Mouse (Mus musculus): ENCODE measurements around the gene Kcnab2. TPM values are rescaled to one million over a fixed set of nuclear protein-coding genes. Genes with fewer than 3 reads are reported as not detected.

Kcnab2 gene
- polyA plus RNA-seq, 1 experiment from 2014 or later = 23.6 TPM

DNA sequence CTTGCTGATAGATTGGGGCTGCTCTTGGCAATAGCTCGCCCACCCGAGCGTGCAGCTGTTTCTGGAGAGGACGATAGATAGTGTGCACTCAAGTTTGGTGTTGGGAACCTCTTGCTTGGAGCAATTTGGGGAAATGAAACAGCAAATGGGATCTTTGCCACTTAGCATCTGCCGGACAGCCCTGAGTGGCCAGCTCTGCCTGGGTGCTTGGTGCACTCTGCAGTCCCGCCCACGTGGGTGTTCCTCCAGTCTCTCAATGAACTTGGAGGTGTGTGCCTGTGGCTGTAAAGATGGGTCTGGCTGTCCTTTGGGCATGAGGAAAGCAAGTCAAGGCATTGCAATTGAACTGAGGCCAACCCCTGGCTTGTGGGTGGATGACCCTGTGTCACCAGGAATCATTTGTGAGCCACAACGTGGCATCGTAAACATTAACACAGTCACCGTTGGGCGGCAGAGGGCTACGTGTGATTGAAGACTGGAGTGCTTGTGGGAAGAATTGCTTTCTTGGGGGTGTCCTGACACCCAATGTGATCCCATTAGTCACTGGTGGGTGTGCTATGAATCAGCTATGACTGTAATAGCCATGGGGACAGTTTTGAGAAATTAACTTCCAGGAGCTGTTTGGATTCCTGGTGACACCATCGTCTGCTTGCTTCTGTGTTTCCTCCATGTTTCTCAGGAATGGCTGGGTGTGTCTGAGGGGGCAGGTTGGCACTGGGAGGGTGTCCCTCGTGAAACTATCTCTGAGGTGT is 123.6 kb downstream of the Kcnab2 start:
- no peak overlapping the region for H3K9ac ChIP-seq (replicated peaks; ENCODE audit: low read length)
- ATAC-seq (ENCODE audit: low FRiP score, low TSS enrichment) = no peak
- no peak overlapping the region for H3K4me3 ChIP-seq (replicated peaks; ENCODE audit: low read depth, low read length)
- H3K36me3 ChIP-seq (ENCODE audit: control insufficient read depth, insufficient read depth, low read length) = peaks cover 15% of the 10 kb centered on the region
- WGBS = 84% methylated on average over 14 of the region's 14 CpGs
- H3K4me2 ChIP-seq (ENCODE audit: low read length) = no peak overlapping the region
- peaks cover 29% of the 10 kb centered on the region for H3K4me1 ChIP-seq (ENCODE audit: control insufficient read depth, insufficient read depth, low read length)
- no peak for DNase-seq
- no peaks in the 10 kb centered on the region for H3K27me3 ChIP-seq (ENCODE audit: control insufficient read depth, insufficient read depth, low read length)
- H3K27ac ChIP-seq (replicated peaks; ENCODE audit: low read depth, low read length) = no peak overlapping the region
- no peaks in the 10 kb centered on the region for H3K9me3 ChIP-seq (ENCODE audit: control insufficient read depth, low read length)

DNA sequence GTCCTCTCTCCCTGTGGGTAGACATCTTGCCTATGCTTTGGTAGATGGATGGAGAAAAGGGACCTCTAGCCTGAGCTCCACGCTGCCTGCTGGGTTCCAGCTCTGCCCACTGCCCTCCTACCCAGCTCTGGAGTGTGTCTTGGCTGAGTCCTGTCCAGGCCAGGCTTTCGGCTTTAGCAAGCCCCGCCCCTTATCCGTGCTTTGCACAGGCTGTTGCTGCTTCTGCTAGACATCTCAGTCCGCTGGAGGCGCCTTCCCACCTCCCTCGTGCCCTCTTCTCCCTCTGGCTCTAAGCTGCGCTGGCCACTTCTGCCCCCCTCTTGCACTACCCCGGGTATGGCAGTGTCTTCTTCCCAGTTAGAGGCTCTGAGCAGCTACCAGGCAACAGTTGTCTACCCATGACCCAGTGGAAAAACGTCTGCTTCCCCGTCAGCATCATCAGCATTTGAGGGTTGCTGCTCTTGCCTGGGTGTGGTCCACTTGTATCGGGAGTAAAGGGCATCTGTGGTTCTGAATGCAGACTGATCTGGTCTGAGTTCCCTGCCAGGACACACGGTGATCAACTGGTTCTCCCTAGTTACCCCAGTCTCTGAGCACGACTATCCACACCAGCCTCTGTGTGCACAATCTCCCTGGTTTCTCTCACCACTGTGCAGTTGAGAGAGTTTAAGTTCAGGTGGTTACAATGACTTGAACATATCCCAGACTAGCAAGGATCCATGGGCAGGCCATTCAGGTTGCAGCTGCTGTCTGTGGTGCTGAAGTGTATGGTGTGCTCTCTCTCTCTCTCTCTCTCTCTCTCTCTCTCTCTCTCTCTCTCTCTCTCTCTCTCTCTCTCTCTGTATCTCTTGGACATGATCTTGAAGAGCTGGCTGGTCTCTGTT is 126.0 kb downstream of the Kcnab2 start:
- Histone ChIP-seq H3K27ac (replicated peaks; ENCODE audit: low read depth, low read length) (peak overlapping the region; percentile 91), H3K4me1 (ENCODE audit: control insufficient read depth, insufficient read depth, low read length) (peaks cover 35% of the 10 kb centered on the region), H3K4me2 (ENCODE audit: low read length) (0 out of 2 replicates have a peak overlapping the region, but pooled peaks have one; percentile 17), H3K27me3 (ENCODE audit: control insufficient read depth, insufficient read depth, low read length) (no peaks in the 10 kb centered on the region), H3K9me3 (ENCODE audit: control insufficient read depth, low read length) (no peaks in the 10 kb centered on the region), H3K36me3 (ENCODE audit: control insufficient read depth, insufficient read depth, low read length) (peaks cover 12% of the 10 kb centered on the region; the same call in 1 of the 2 replicates), H3K9ac (replicated peaks; ENCODE audit: low read length) (no peak overlapping the region; the same call in 1 of the 2 replicates), H3K4me3 (replicated peaks; ENCODE audit: low read depth, low read length) (no peak overlapping the region)
- 8% methylated on average over 14 of the region's 14 CpGs for WGBS
- ATAC-seq (ENCODE audit: low FRiP score, low TSS enrichment) (no peak), DNase-seq (peak; percentile 65)

DNA sequence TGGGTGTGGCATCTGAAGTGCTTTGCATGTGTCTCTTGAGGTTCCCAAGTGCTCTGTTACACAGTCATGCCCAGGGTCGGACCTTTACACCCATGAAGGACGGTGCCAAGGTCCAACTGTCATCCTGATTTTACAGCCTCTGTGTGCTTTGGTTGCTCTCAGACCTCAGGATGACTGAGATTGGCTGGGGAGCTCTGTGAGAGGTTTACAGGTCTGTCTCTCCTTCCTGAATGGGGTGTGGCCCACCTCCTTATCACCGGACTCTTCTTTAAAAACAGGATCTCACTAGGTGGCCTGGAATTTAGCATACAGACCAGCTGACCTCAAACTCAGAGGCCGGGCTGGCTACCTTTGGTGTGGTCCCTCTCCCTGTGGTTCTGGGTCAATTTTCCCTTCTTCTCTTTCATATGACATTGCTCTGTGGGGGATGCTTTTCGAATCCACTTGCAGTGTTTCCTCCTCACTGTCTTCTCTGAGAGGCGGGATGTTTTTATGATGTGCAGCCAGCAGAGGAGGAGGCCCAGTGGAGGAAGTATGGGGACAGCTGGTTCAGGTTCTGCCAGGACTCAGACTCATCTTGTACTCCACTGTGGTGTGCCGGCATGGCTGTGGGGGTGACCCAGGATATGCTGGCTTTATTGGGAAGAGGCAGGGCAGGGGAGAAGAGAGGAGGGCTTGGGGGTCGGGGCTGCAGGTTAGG is 126.8 kb downstream of the Kcnab2 start:
- peak overlapping the region; percentile 91 for H3K27ac ChIP-seq (replicated peaks; ENCODE audit: low read depth, low read length)
- H3K4me2 ChIP-seq (ENCODE audit: low read length) = peak overlapping the region; percentile 53
- H3K4me1 ChIP-seq (ENCODE audit: control insufficient read depth, insufficient read depth, low read length) = peaks cover 35% of the 10 kb centered on the region
- H3K27me3 ChIP-seq (ENCODE audit: control insufficient read depth, insufficient read depth, low read length) = no peaks in the 10 kb centered on the region
- no peaks in the 10 kb centered on the region for H3K9me3 ChIP-seq (ENCODE audit: control insufficient read depth, low read length)
- no peak overlapping the region for H3K4me3 ChIP-seq (replicated peaks; ENCODE audit: low read depth, low read length)
- 32% methylated on average over 8 of the region's 8 CpGs for WGBS
- H3K9ac ChIP-seq (replicated peaks; ENCODE audit: low read length) = peak overlapping the region; percentile 34; the same call in 1 of the 2 replicates
- ATAC-seq (ENCODE audit: low FRiP score, low TSS enrichment) (no peak), DNase-seq (no peak)
- H3K36me3 ChIP-seq (ENCODE audit: control insufficient read depth, insufficient read depth, low read length) = peaks cover 8% of the 10 kb centered on the region; the same call in 1 of the 2 replicates

DNA sequence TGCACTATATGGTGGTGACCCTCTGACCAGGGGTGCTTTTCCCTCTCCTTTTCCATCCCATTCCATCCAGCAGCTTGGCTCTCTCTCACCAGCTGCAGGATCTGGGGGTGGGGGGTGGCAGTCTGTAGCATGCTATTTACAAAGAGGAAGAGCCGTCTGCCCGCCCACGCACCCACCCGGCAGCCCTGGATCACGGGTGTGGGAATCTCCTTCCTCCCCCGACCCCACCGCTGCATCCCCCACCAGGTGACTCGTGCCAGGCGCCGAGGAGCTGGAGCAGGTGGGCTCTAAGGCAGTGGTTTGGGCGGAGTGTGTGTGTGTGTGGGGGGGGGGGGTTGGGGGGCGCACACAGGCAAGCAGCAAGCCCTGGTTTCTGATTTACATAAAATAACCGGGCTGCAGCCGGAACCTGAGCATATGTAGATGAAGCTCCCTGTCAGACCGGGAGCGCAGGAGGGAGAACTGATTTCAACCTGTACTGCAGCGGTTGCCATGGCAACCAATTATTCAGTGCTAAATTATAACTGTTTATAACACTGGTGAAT is 127.8 kb downstream of the Kcnab2 start:
- DNase-seq (peak; percentile 92), ATAC-seq (ENCODE audit: low FRiP score, low TSS enrichment) (peak; percentile 77)
- H3K27me3 ChIP-seq (ENCODE audit: control insufficient read depth, insufficient read depth, low read length) = no peaks in the 10 kb centered on the region
- peaks cover 6% of the 10 kb centered on the region; the same call in 1 of the 2 replicates for H3K36me3 ChIP-seq (ENCODE audit: control insufficient read depth, insufficient read depth, low read length)
- 5% methylated on average over 16 of the region's 17 CpGs for WGBS
- peak overlapping the region; percentile 60 for H3K9ac ChIP-seq (replicated peaks; ENCODE audit: low read length)
- H3K27ac ChIP-seq (replicated peaks; ENCODE audit: low read depth, low read length) = peak overlapping the region; percentile 91
- H3K4me1 ChIP-seq (ENCODE audit: control insufficient read depth, insufficient read depth, low read length) = peaks cover 35% of the 10 kb centered on the region
- H3K4me2 ChIP-seq (ENCODE audit: low read length) = peak overlapping the region; percentile 53
- H3K4me3 ChIP-seq (replicated peaks; ENCODE audit: low read depth, low read length) = peak overlapping the region; percentile 22
- no peaks in the 10 kb centered on the region for H3K9me3 ChIP-seq (ENCODE audit: control insufficient read depth, low read length)

DNA sequence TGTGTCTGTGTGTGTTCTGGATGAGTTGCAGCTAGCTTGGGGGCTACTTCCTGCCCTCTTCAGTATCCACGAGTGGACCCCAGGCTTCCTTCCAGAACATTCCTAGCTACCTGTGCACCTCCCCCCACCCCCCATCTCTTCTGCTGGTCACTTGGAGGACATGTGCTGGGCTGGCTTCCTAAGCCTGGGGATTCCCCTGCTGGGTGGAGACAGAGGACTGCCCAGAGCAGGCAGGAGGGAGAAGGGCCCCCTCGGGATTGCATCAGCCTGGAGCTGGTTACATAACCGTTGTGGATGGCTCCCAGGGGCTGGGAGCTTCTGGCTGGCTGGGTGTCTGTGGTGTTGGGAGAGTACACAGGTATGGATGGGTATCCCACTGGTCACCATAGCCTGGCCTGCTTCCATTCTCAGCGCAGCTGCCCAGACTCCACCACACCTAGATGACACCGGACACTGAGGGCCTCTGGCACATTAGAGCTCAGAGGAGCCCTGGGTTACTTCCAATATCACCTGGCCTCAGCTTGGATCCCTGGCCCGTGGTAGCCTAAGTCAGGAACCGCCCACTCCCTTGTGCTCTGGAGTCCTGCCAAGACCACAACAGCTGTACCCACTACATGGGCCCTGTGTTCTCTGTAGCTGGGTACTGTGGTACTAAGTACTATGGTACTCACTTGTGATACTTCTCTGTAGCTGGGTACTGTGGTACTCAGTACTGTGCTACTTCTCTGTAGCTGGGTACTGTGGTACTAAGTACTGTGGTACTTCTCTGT is 132.4 kb downstream of the Kcnab2 start:
- H3K4me1 ChIP-seq (ENCODE audit: control insufficient read depth, insufficient read depth, low read length) = peaks cover 29% of the 10 kb centered on the region
- DNase-seq (no peak), ATAC-seq (ENCODE audit: low FRiP score, low TSS enrichment) (no peak)
- no peak overlapping the region for H3K27ac ChIP-seq (replicated peaks; ENCODE audit: low read depth, low read length)
- no peaks in the 10 kb centered on the region for H3K9me3 ChIP-seq (ENCODE audit: control insufficient read depth, low read length)
- H3K4me2 ChIP-seq (ENCODE audit: low read length) = no peak overlapping the region
- no peaks in the 10 kb centered on the region for H3K36me3 ChIP-seq (ENCODE audit: control insufficient read depth, insufficient read depth, low read length)
- H3K27me3 ChIP-seq (ENCODE audit: control insufficient read depth, insufficient read depth, low read length) = peaks cover 9% of the 10 kb centered on the region
- H3K4me3 ChIP-seq (replicated peaks; ENCODE audit: low read depth, low read length) = no peak overlapping the region
- no peak overlapping the region for H3K9ac ChIP-seq (replicated peaks; ENCODE audit: low read length)
- 56% methylated on average over 7 of the region's 7 CpGs for WGBS

DNA sequence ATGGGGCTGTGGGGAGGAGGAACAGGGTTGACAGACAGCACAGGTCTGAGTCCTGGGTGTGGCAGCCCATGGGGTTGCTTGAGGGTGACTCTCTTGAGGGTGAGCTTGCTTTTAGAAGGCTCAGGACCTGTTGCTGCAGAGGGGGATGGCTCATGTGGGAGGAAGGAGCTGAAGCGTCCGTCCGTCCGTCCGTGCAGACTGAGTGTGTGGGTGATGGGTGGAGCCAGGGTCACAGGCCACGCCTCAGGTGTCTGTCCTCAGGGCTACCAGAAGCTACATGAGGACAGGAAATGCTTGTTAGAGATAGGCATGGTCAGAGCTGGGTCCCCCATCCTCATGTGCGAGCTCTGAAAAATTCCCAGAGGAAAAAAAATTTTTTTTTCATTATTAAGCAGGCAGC is 133.0 kb downstream of the Kcnab2 start:
- ATAC-seq (ENCODE audit: low FRiP score, low TSS enrichment) (no peak), DNase-seq (no peak)
- Histone ChIP-seq H3K27ac (replicated peaks; ENCODE audit: low read depth, low read length) (no peak overlapping the region), H3K27me3 (ENCODE audit: control insufficient read depth, insufficient read depth, low read length) (peaks cover 15% of the 10 kb centered on the region), H3K36me3 (ENCODE audit: control insufficient read depth, insufficient read depth, low read length) (no peaks in the 10 kb centered on the region), H3K4me3 (replicated peaks; ENCODE audit: low read depth, low read length) (no peak overlapping the region), H3K9me3 (ENCODE audit: control insufficient read depth, low read length) (no peaks in the 10 kb centered on the region), H3K4me1 (ENCODE audit: control insufficient read depth, insufficient read depth, low read length) (peaks cover 29% of the 10 kb centered on the region), H3K4me2 (ENCODE audit: low read length) (no peak overlapping the region), H3K9ac (replicated peaks; ENCODE audit: low read length) (no peak overlapping the region)
- 68% methylated on average over 7 of the region's 7 CpGs for WGBS

DNA sequence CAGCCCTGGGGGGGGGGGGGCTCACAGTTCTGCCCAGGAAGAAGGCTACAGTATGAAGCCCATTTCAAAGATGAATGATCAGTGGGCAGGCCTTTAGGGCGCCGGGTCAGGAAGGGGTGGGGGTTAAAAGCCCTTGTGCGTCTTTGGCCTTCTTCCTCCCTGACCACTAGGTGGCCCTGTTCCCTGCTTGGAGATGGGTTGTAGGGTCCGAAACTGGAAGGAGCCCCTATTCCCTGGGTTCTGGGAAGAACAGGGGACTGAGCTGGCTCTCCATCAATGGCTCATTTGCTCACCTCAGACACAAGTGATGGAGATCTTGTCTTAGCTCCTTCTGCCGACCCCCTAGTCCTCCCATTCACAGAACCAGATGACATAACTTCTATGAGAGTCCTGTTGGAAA is 134.4 kb downstream of the Kcnab2 start:
- ATAC-seq (ENCODE audit: low FRiP score, low TSS enrichment) (no peak), DNase-seq (peak; percentile 72)
- no peak overlapping the region for H3K4me3 ChIP-seq (replicated peaks; ENCODE audit: low read depth, low read length)
- no peak overlapping the region for H3K9ac ChIP-seq (replicated peaks; ENCODE audit: low read length)
- no peak overlapping the region for H3K27ac ChIP-seq (replicated peaks; ENCODE audit: low read depth, low read length)
- 8% methylated on average over 5 of the region's 5 CpGs for WGBS
- H3K4me1 ChIP-seq (ENCODE audit: control insufficient read depth, insufficient read depth, low read length) = peaks cover 22% of the 10 kb centered on the region
- peaks cover 15% of the 10 kb centered on the region for H3K27me3 ChIP-seq (ENCODE audit: control insufficient read depth, insufficient read depth, low read length)
- no peaks in the 10 kb centered on the region for H3K36me3 ChIP-seq (ENCODE audit: control insufficient read depth, insufficient read depth, low read length)
- H3K9me3 ChIP-seq (ENCODE audit: control insufficient read depth, low read length) = no peaks in the 10 kb centered on the region
- H3K4me2 ChIP-seq (ENCODE audit: low read length) = no peak overlapping the region
